Mouse (Mus musculus) thymus, adult 2 months (tissue): ENCODE results near the gene Ttc7b. TPM values are rescaled to one million over a fixed set of nuclear protein-coding genes. Genes with fewer than 3 reads are reported as not detected.

Experiments used
- DNase-seq: peaks from one replicate; pipeline ENCODE4 v3.0.0; 2021
- H3K27ac ChIP-seq: fragments of 200-500 bp; 2 replicates; pipeline ENCODE4 v1.5.1; 2012; ENCODE audit warnings: low read length, control low read depth; ENCODE audit not compliant: control insufficient read depth, insufficient read depth
- H3K27me3 ChIP-seq: fragments of 200-500 bp; 2 replicates; pipeline ENCODE4 v1.6.1; 2012; ENCODE audit warnings: mild to moderate bottlenecking, low read length, moderate library complexity, mixed read lengths; ENCODE audit not compliant: control insufficient read depth, insufficient read depth
- H3K36me3 ChIP-seq: fragments of 200-500 bp; 2 replicates; pipeline ENCODE4 v1.6.1; 2012; ENCODE audit warnings: mild to moderate bottlenecking, low read length, moderate library complexity; ENCODE audit not compliant: control insufficient read depth, insufficient read depth
- H3K4me1 ChIP-seq: fragments of 200-500 bp; replicated peaks from 2 replicates; pipeline ENCODE4 v1.6.1; 2012; ENCODE audit warnings: low read length; ENCODE audit not compliant: control insufficient read depth, insufficient read depth
- H3K4me3 ChIP-seq: fragments of 200-500 bp; 2 replicates; pipeline ENCODE4 v1.5.1; 2012; ENCODE audit warnings: mild to moderate bottlenecking, low read length, control low read depth, moderate library complexity; ENCODE audit not compliant: control insufficient read depth, insufficient read depth
- CTCF ChIP-seq: fragments of 200-500 bp; IDR thresholded peaks from 2 replicates; pipeline ENCODE4 v1.5.1; 2012; ENCODE audit warnings: mild to moderate bottlenecking, control low read depth, low read length, moderate library complexity, borderline replicate concordance; ENCODE audit not compliant: control insufficient read depth, poor library complexity, insufficient read depth; ENCODE audit errors: extremely low read depth
- POLR2A ChIP-seq: fragments of 200-500 bp; IDR thresholded peaks from 2 replicates; pipeline ENCODE4 v1.6.1; 2012; ENCODE audit warnings: mild to moderate bottlenecking, low read length, control low read depth, moderate library complexity; ENCODE audit not compliant: control insufficient read depth, poor library complexity, insufficient read depth; ENCODE audit errors: extremely low read depth
- WGBS: fragments of 180-500 bp; shearing (Covaris S2); methylation state at CpG from one replicate; pipeline ENCODE4 v1.1.7; 2018; 5-methylcytosine and 5-hydroxymethylcytosine counted together
- polyA plus RNA-seq: library from polyadenylated mRNA; depleted of rRNA; stranded (reverse); fragments of >200 nt; gene quantifications from 2 replicates; pipeline ENCODE4 v1.2.3, GENCODE M21; 2012

The Ttc7b gene
- polyA plus RNA-seq, 1 experiment = 43.1 TPM

GRCm38 (mm10) chr12:100528246-100528645, 7.6 kb upstream of the Ttc7b start:
- no peak for DNase-seq
- no peaks in the 10 kb centered on the region for H3K36me3 ChIP-seq
- H3K27ac ChIP-seq = no peak overlapping the region
- peaks cover 24% of the 10 kb centered on the region for H3K4me1 ChIP-seq
- 72% methylated on average over 3 of the region's 3 CpGs for WGBS
- H3K4me3 ChIP-seq = no peak overlapping the region
- TF ChIP-seq CTCF = no peak
- no peaks in the 10 kb centered on the region for H3K27me3 ChIP-seq

DNA sequence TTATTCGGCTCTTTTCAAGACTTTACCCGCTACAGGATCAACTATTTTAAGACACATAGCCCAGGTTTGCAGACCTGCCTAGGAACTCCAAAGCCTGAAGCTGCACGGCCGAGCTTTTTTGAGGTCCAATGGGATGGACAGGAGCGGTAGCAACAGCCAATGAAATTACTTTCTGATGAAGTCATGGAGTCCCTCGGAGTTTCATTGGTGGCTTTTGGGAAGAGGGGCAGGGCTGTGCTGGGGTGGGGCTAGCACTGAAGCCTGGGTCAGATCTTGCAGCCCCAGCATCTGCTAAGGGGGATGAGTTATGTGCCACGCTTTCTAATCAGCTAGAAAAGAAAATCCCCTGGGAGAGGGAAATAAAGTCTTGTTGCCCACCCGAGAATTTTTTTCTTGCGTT, 7.1 kb upstream of the Ttc7b start:
- no peaks in the 10 kb centered on the region for H3K27me3 ChIP-seq
- H3K4me3 ChIP-seq = no peak overlapping the region
- H3K36me3 ChIP-seq = no peaks in the 10 kb centered on the region
- peak; percentile 55 for DNase-seq
- H3K4me1 ChIP-seq = peaks cover 24% of the 10 kb centered on the region
- no peak overlapping the region for H3K27ac ChIP-seq
- TF ChIP-seq CTCF (no peak), POLR2A (no peak)
- 47% methylated on average over 9 of the region's 9 CpGs for WGBS

- Histone ChIP-seq H3K4me3 (no peak overlapping the region), H3K4me1 (peaks cover 24% of the 10 kb centered on the region), H3K27me3 (no peaks in the 10 kb centered on the region), H3K36me3 (no peaks in the 10 kb centered on the region), H3K27ac (no peak overlapping the region)
- DNase-seq = no peak
- WGBS = 87% methylated on average over 9 of the region's 9 CpGs
- TF ChIP-seq POLR2A (no peak), CTCF (no peak)
Measured at GRCm38 (mm10) chr12:100527241-100527640, 6.6 kb upstream of the Ttc7b start.

- Histone ChIP-seq H3K4me1 (peaks cover 27% of the 10 kb centered on the region), H3K36me3 (no peaks in the 10 kb centered on the region), H3K4me3 (no peak overlapping the region), H3K27me3 (no peaks in the 10 kb centered on the region), H3K27ac (no peak overlapping the region)
- no peak for DNase-seq
- TF ChIP-seq POLR2A (no peak), CTCF (no peak)
- WGBS = 97% methylated on average over 1 of the region's 1 CpGs
Measured at GRCm38 (mm10) chr12:100525939-100526338, 5.3 kb upstream of the Ttc7b start.

DNA sequence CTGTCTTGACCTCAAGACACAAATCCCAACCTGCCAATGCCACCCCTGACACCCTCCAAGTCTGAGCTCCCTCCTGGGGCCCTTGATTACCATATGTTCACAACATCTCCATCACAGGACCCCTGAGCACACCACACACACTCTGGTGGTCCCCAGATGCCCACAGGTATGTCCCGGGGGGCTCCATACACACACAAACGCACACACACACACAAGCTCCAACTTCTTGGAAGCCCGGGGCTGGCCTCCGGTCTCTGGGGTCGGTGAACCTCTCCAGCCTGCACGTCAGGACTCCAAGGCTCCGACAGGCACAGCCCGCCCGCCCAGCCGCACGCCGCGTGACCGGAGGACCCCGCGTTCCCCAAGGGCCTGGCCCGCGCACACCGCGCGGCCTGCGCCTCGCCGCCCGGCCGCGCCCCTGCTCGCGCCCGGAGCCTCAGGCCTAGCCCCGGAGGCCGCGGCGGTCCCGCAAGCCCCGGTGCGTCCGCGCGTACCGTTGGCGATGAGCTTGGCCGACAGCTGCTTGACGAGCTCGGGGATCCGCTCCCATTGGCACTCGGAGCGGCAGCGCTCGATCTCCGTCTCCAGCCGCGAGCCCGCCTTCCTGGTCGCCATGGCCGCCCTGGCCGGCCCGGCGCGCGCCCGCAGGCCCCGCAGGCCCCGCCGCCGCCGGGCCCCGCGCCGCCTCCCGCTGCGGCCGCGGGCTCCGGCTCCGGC, 391 bp downstream of the Ttc7b start:
- no peak for TF ChIP-seq POLR2A
- TF ChIP-seq CTCF = peak; percentile 11; the same call in 1 of the 2 replicates
- H3K27me3 ChIP-seq = no peaks in the 10 kb centered on the region
- DNase-seq = peak; percentile 55
- H3K36me3 ChIP-seq = no peaks in the 10 kb centered on the region
- 4% methylated on average over 76 of the region's 76 CpGs for WGBS
- peaks cover 24% of the 10 kb centered on the region for H3K4me1 ChIP-seq
- peak overlapping the region; percentile 87 for H3K4me3 ChIP-seq
- no peak overlapping the region for H3K27ac ChIP-seq

DNA sequence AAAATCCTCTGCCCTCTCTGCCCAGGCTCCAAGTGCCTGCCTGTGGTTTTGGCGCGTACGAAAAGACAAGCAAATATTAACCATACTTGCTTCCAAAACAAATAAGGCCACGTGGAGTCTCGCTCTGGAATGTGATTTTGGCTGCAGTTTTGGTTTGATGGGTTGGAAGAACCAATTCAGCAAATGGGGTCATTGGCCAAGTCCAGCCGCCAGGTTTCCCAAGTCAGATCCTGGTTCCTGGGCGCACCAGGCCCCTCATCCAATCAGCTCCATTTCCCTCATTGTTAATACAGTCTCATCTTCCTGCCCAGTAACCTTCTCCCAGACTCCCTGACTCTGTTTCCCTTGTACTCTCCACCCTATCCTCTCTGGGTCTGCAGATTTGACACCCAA, 946 bp downstream of the Ttc7b start:
- Histone ChIP-seq H3K4me3 (peak overlapping the region; percentile 87), H3K27me3 (no peaks in the 10 kb centered on the region), H3K36me3 (no peaks in the 10 kb centered on the region), H3K27ac (no peak overlapping the region), H3K4me1 (peaks cover 24% of the 10 kb centered on the region)
- TF ChIP-seq CTCF = no peak
- no peak for TF ChIP-seq POLR2A
- DNase-seq = no peak
- 82% methylated on average over 7 of the region's 7 CpGs for WGBS

DNA sequence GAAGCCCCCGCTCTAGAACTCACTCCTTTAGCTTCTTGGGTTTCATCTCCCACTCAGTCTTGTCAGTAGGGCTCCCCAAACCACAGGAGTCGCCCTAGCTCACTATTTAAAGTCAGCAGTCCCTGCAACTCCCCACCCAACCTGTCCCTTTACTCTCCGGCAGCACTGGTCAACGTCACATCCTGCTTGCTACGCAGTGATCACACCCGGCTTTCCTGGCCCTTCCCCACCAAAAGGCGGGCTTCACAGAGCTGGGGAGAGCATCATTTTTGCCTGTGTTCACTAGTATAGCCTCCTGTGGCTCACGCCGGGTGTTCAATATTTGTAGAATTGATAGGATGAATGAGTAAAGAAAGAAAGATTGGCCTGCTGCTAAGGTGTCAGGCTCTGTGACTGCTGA, 3.3 kb downstream of the Ttc7b start:
- Histone ChIP-seq H3K36me3 (no peaks in the 10 kb centered on the region), H3K27ac (no peak overlapping the region), H3K4me3 (no peak overlapping the region), H3K4me1 (peaks cover 24% of the 10 kb centered on the region), H3K27me3 (no peaks in the 10 kb centered on the region)
- 92% methylated on average over 9 of the region's 9 CpGs for WGBS
- no peak for DNase-seq
- TF ChIP-seq POLR2A (no peak), CTCF (no peak)
